Mouse (Mus musculus) myocyte (in vitro differentiated cells): ENCODE measurements around the gene Fam43a. TPM values are rescaled to one million over a fixed set of nuclear protein-coding genes. Genes with fewer than 3 reads are reported as not detected.

Source experiments
- H3K27me3 ChIP-seq: one replicate; pipeline ENCODE4 v1.6.1; 2011; ENCODE audit not compliant: control insufficient read depth, insufficient read depth, insufficient read length
- H3K36me3 ChIP-seq: one replicate; pipeline ENCODE4 v1.6.1; 2011; ENCODE audit not compliant: control insufficient read depth, insufficient read depth
- H3K4me2 ChIP-seq: one replicate; pipeline ENCODE4 v1.6.1; 2011; ENCODE audit warnings: low read depth, control low read depth
- H3K4me3 ChIP-seq: one replicate; pipeline ENCODE4 v1.5.1; 2011; ENCODE audit warnings: mild to moderate bottlenecking, control low read depth, moderate library complexity
- H3K79me2 ChIP-seq: one replicate; pipeline ENCODE4 v1.6.1; 2011; ENCODE audit not compliant: control insufficient read depth, insufficient read depth
- H3ac ChIP-seq: one replicate; pipeline ENCODE4 v1.6.1; 2011; ENCODE audit not compliant: control insufficient read depth, insufficient read length
- CEBPB ChIP-seq: IDR thresholded peaks from 2 replicates; pipeline ENCODE4 v1.6.1; 2011; ENCODE audit warnings: mild to moderate bottlenecking, moderate library complexity; ENCODE audit not compliant: poor library complexity, insufficient read depth, severe bottlenecking
- E2F4 ChIP-seq: IDR thresholded peaks from one replicate; pipeline ENCODE4 v1.6.1; 2011; ENCODE audit warnings: mild to moderate bottlenecking, control low read depth, moderate library complexity; ENCODE audit not compliant: insufficient read depth
- MAX ChIP-seq: IDR thresholded peaks from one replicate; pipeline ENCODE4 v1.6.1; 2011; ENCODE audit warnings: low read depth, mild to moderate bottlenecking, control low read depth
- MYOD1 ChIP-seq, 3 experiments: IDR thresholded peaks; one replicate each; pipeline ENCODE4 v1.6.1; 2011; ENCODE audit warnings: control low read depth in 2 of 3, low read depth in 2 of 3, mild to moderate bottlenecking in 2 of 3, moderate library complexity in 1 of 3; ENCODE audit not compliant: insufficient read length in 2 of 3, control insufficient read depth in 1 of 3
- MYOG ChIP-seq, 3 experiments: IDR thresholded peaks; one replicate each; pipeline ENCODE4 v1.6.1; 2011; ENCODE audit warnings: control low read depth in 2 of 3, low read depth in 2 of 3, mild to moderate bottlenecking in 2 of 3; ENCODE audit not compliant: insufficient read length in 2 of 3, control insufficient read depth in 1 of 3, insufficient read depth in 1 of 3
- POLR2A ChIP-seq: IDR thresholded peaks from one replicate; pipeline ENCODE4 v1.6.1; 2011; ENCODE audit warnings: low read depth, mild to moderate bottlenecking, control low read depth, moderate library complexity; ENCODE audit not compliant: insufficient read length
- POLR2AphosphoS2 ChIP-seq: IDR thresholded peaks from one replicate; pipeline ENCODE4 v1.6.1; 2011; ENCODE audit warnings: low read depth, control low read depth; ENCODE audit not compliant: insufficient read length
- REST ChIP-seq: IDR thresholded peaks from one replicate; pipeline ENCODE4 v1.6.1; 2011; ENCODE audit warnings: mild to moderate bottlenecking, control low read depth, moderate library complexity; ENCODE audit not compliant: insufficient read depth, insufficient read length
- SRF ChIP-seq: IDR thresholded peaks from one replicate; pipeline ENCODE4 v1.6.1; 2011; ENCODE audit warnings: low read depth; ENCODE audit not compliant: control insufficient read depth, insufficient read length
- TCF12 ChIP-seq: IDR thresholded peaks from one replicate; pipeline ENCODE4 v1.6.1; 2011; ENCODE audit warnings: mild to moderate bottlenecking, control low read depth; ENCODE audit not compliant: poor library complexity, insufficient read depth, severe bottlenecking
- TCF3 ChIP-seq: IDR thresholded peaks from one replicate; pipeline ENCODE4 v1.6.1; 2011; ENCODE audit warnings: low read depth, control low read depth; ENCODE audit not compliant: insufficient read length
- USF1 ChIP-seq: IDR thresholded peaks from one replicate; pipeline ENCODE4 v1.6.1; 2011; ENCODE audit warnings: low read depth, mild to moderate bottlenecking, control low read depth, moderate library complexity
- polyA plus RNA-seq: library from polyadenylated mRNA; unstranded; fragments of >200 nt; fragmentation: generic; extraction: Trizol; gene quantifications from one replicate; pipeline ENCODE4 v1.2.1, GENCODE M21; 2012; ENCODE audit warnings: missing spikeins

The Fam43a gene
- polyA plus RNA-seq, 1 experiment, result 0.77 TPM

- H3K27me3 ChIP-seq, result peaks cover 73% of the 10 kb centered on the region
- TF ChIP-seq MYOD1 (IDR thresholded peaks at IDR 0.05; ENCODE audit: control insufficient read depth in 1 of 3, insufficient read length in 2 of 3, low read depth in 2 of 3) (no peak), POLR2A (no peak), E2F4 (no peak), CEBPB (no peak), TCF12 (no peak), TCF3 (no peak), MAX (no peak), POLR2AphosphoS2 (no peak), REST (no peak), USF1 (no peak), MYOG (IDR thresholded peaks at IDR 0.05; ENCODE audit: control insufficient read depth in 1 of 3, insufficient read depth in 1 of 3, insufficient read length in 2 of 3, low read depth in 2 of 3) (no peak), SRF (no peak)
- H3K4me2 ChIP-seq, result no peak overlapping the region
- H3ac ChIP-seq, result no peak overlapping the region
- H3K79me2 ChIP-seq, result no peaks in the 10 kb centered on the region
- H3K4me3 ChIP-seq, result no peak overlapping the region
- H3K36me3 ChIP-seq, result no peaks in the 10 kb centered on the region
Measured at GRCm38 (mm10) chr16:30614705-30615317, 15.3 kb downstream of the Fam43a start.

- Histone ChIP-seq H3K36me3 (no peaks in the 10 kb centered on the region), H3K79me2 (no peaks in the 10 kb centered on the region), H3K4me2 (no peak overlapping the region), H3K27me3 (peaks cover 78% of the 10 kb centered on the region), H3K4me3 (no peak overlapping the region), H3ac (no peak overlapping the region)
- TF ChIP-seq MAX, result no peak
Measured at GRCm38 (mm10) chr16:30616281-30616680, 16.8 kb downstream of the Fam43a start.

- Histone ChIP-seq H3K36me3 (no peaks in the 10 kb centered on the region), H3K27me3 (peaks cover 63% of the 10 kb centered on the region), H3K79me2 (no peaks in the 10 kb centered on the region), H3K4me3 (no peak overlapping the region), H3K4me2 (no peak overlapping the region), H3ac (no peak overlapping the region)
- no peak for TF ChIP-seq E2F4
Measured at GRCm38 (mm10) chr16:30623645-30624044, 24.1 kb downstream of the Fam43a start.

- TF ChIP-seq POLR2AphosphoS2 (no peak), MYOD1 (IDR thresholded peaks at IDR 0.05; ENCODE audit: control insufficient read depth in 1 of 3, insufficient read length in 2 of 3, low read depth in 2 of 3) (no peak), CEBPB (no peak), USF1 (no peak), E2F4 (no peak), TCF3 (no peak), SRF (no peak), TCF12 (no peak), MYOG (IDR thresholded peaks at IDR 0.05; ENCODE audit: control insufficient read depth in 1 of 3, insufficient read depth in 1 of 3, insufficient read length in 2 of 3, low read depth in 2 of 3) (no peak), MAX (no peak), POLR2A (no peak)
- Histone ChIP-seq H3K27me3 (peaks cover 59% of the 10 kb centered on the region), H3K36me3 (no peaks in the 10 kb centered on the region), H3ac (no peak overlapping the region), H3K79me2 (no peaks in the 10 kb centered on the region), H3K4me3 (no peak overlapping the region), H3K4me2 (no peak overlapping the region)
Measured at GRCm38 (mm10) chr16:30624640-30625039, 25.1 kb downstream of the Fam43a start.

GRCm38 (mm10) chr16:30627586-30628337, 28.2 kb downstream of the Fam43a start:
- H3K4me3 ChIP-seq, result no peak overlapping the region
- no peak for TF ChIP-seq TCF3
- no peak for TF ChIP-seq MYOD1 (IDR thresholded peaks at IDR 0.05; ENCODE audit: control insufficient read depth in 1 of 3, insufficient read length in 2 of 3, low read depth in 2 of 3)
- TF ChIP-seq MAX, result no peak
- TF ChIP-seq TCF12, result no peak
- no peak for TF ChIP-seq SRF
- TF ChIP-seq E2F4, result no peak
- no peak for TF ChIP-seq POLR2AphosphoS2
- no peak for TF ChIP-seq MYOG (IDR thresholded peaks at IDR 0.05; ENCODE audit: control insufficient read depth in 1 of 3, insufficient read depth in 1 of 3, insufficient read length in 2 of 3, low read depth in 2 of 3)
- no peak for TF ChIP-seq POLR2A
- no peak for TF ChIP-seq REST
- no peak for TF ChIP-seq CEBPB
- TF ChIP-seq USF1, result no peak

More at GRCm38 (mm10) chr16:30627586-30628337, 28.2 kb downstream of the Fam43a start:
- Histone ChIP-seq H3K4me2 (no peak overlapping the region), H3K27me3 (peaks cover 38% of the 10 kb centered on the region), H3ac (no peak overlapping the region), H3K79me2 (no peaks in the 10 kb centered on the region), H3K36me3 (no peaks in the 10 kb centered on the region)
